8 mouse cellular contexts compared by ENCODE assay signal in the genomic region with DNA sequence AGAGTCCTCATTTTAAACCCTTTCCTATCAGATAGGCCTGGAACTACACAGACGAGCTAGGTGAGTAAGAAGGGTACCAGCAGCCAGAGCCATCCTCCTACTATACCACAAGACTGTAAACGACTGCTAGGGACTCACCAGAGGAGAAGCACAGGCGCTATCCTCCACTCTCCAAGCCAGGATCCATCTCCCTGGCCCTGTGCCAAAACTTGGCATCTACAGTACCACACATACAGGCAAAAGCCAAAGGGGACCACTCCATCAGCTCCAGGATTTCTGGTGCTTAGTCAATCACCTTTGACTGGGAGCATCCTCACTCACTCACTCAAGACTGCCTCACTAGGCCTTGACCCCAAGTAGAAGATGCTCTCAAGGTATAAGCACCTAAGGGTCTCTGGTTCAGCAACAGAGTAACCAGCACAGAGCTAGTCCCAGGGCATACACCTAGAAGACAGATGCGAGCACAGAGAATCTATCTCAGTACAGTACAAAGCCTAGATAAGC. TPM values are rescaled to one million over a fixed set of nuclear protein-coding genes. Genes with fewer than 3 reads are reported as not detected.
DNase-seq lines count a peak whose midpoint lies in the region; ATAC-seq and TF ChIP-seq lines count a peak whose summit lies in the region.

No protein-coding gene starts in this region.

- no peak for TF ChIP-seq CTCF in stomach, postnatal 0 days (IDR thresholded peaks at IDR 0.05; ENCODE audit: low read depth)

- H3K9me3 ChIP-seq in forebrain, embryonic 10.5 days, result no peaks in the 10 kb centered on the region
- no peaks in the 10 kb centered on the region for H3K9me3 ChIP-seq in forebrain, embryonic 11.5 days (ENCODE audit: control insufficient read depth, low read length)
- H3K9me3 ChIP-seq in stomach, embryonic 14.5 days (ENCODE audit: control insufficient read depth, low read depth, low read length), result no peaks in the 10 kb centered on the region
- no peaks in the 10 kb centered on the region for H3K9me3 ChIP-seq in stomach, postnatal 0 days (ENCODE audit: control insufficient read depth, low read length)
- no peaks in the 10 kb centered on the region for H3K9me3 ChIP-seq in limb, embryonic 13.5 days

- no peak overlapping the region for H3K4me2 ChIP-seq in forebrain, embryonic 11.5 days (ENCODE audit: low read depth, low read length, severe bottlenecking)
- H3K4me2 ChIP-seq in stomach, embryonic 14.5 days (replicated peaks; ENCODE audit: low read depth, low read length), result peak overlapping the region; percentile 99
- no peak overlapping the region; the same call in 1 of the 2 replicates for H3K4me2 ChIP-seq in stomach, postnatal 0 days (replicated peaks; ENCODE audit: low read depth)
- H3K4me2 ChIP-seq in limb, embryonic 13.5 days (replicated peaks), result peak overlapping the region; percentile 100

- H3K27ac ChIP-seq in forebrain, embryonic 10.5 days, result no peak overlapping the region; the same call in 1 of the 2 replicates
- H3K27ac ChIP-seq in forebrain, embryonic 11.5 days (ENCODE audit: low read depth, low read length), result no peak overlapping the region
- H3K27ac ChIP-seq in stomach, embryonic 14.5 days (ENCODE audit: low read length), result no peak overlapping the region
- no peak overlapping the region for H3K27ac ChIP-seq in stomach, postnatal 0 days (replicated peaks)
- no peak overlapping the region for H3K27ac ChIP-seq in limb, embryonic 13.5 days

- H3K27me3 ChIP-seq in forebrain, embryonic 10.5 days (ENCODE audit: poor library complexity, severe bottlenecking), result no peaks in the 10 kb centered on the region
- H3K27me3 ChIP-seq in forebrain, embryonic 11.5 days (ENCODE audit: control insufficient read depth, insufficient read depth, low read length), result no peaks in the 10 kb centered on the region
- no peaks in the 10 kb centered on the region for H3K27me3 ChIP-seq in stomach, embryonic 14.5 days (ENCODE audit: control insufficient read depth, insufficient read depth, low read length)
- no peaks in the 10 kb centered on the region for H3K27me3 ChIP-seq in stomach, postnatal 0 days (ENCODE audit: control insufficient read depth, insufficient read depth, low read length)
- no peaks in the 10 kb centered on the region for H3K27me3 ChIP-seq in limb, embryonic 13.5 days

- peaks cover 80% of the 10 kb centered on the region for H3K4me1 ChIP-seq in forebrain, embryonic 10.5 days
- H3K4me1 ChIP-seq in forebrain, embryonic 11.5 days (replicated peaks; ENCODE audit: control insufficient read depth, insufficient read depth, low read length), result peaks cover 13% of the 10 kb centered on the region
- H3K4me1 ChIP-seq in stomach, embryonic 14.5 days (ENCODE audit: control insufficient read depth, insufficient read depth, low read length), result peaks cover 31% of the 10 kb centered on the region
- H3K4me1 ChIP-seq in stomach, postnatal 0 days (replicated peaks; ENCODE audit: control insufficient read depth, insufficient read depth), result peaks cover 4% of the 10 kb centered on the region; the same call in 1 of the 2 replicates
- H3K4me1 ChIP-seq in limb, embryonic 13.5 days, result peaks cover 54% of the 10 kb centered on the region

- DNase-seq in forebrain, embryonic 10.5 days (ENCODE audit: extremely low spot score, low spot score), result no peak
- DNase-seq in forebrain, embryonic 11.5 days (ENCODE audit: low spot score), result no peak
- no peak for DNase-seq in stomach, postnatal 0 days (ENCODE audit: low spot score)
- no peak for DNase-seq in urinary bladder, postnatal 36 days (ENCODE audit: low spot score in 2 of 2)
- DNase-seq in thymus, adult 18-20 months, result no peak
- DNase-seq in embryo, embryonic 10.5 days (ENCODE audit: low spot score), result no peak

- no peak overlapping the region for H3K9ac ChIP-seq in forebrain, embryonic 11.5 days (ENCODE audit: low read length)
- H3K9ac ChIP-seq in stomach, embryonic 14.5 days (replicated peaks; ENCODE audit: low read depth, low read length), result peak overlapping the region; percentile 84; the same call in 1 of the 2 replicates
- no peak overlapping the region; the same call in 1 of the 2 replicates for H3K9ac ChIP-seq in stomach, postnatal 0 days (ENCODE audit: low read length)
- no peak overlapping the region for H3K9ac ChIP-seq in limb, embryonic 13.5 days

- WGBS in forebrain, embryonic 10.5 days, result 89% methylated on average over 4 of the region's 4 CpGs
- 80% methylated on average over 4 of the region's 4 CpGs for WGBS in forebrain, embryonic 11.5 days
- 68% methylated on average over 4 of the region's 4 CpGs for WGBS in stomach, embryonic 14.5 days
- 61% methylated on average over 4 of the region's 4 CpGs for WGBS in stomach, postnatal 0 days
- 79% methylated on average over 4 of the region's 4 CpGs for WGBS in limb, embryonic 13.5 days

- ATAC-seq in forebrain, embryonic 11.5 days (replicated peaks; ENCODE audit: low FRiP score), result no peak
- ATAC-seq in stomach, embryonic 14.5 days (ENCODE audit: insufficient number of reproducible peaks, insufficient read depth, low FRiP score, low read depth), result no peak
- no peak for ATAC-seq in stomach, postnatal 0 days (ENCODE audit: low FRiP score, low TSS enrichment)
- no peak for ATAC-seq in limb, embryonic 13.5 days (ENCODE audit: low FRiP score, low read depth)

- H3K4me3 ChIP-seq in forebrain, embryonic 10.5 days, result peak overlapping the region; percentile 85
- H3K4me3 ChIP-seq in forebrain, embryonic 11.5 days (ENCODE audit: low read depth, low read length), result no peak overlapping the region
- H3K4me3 ChIP-seq in stomach, embryonic 14.5 days (ENCODE audit: low read depth, low read length), result peak overlapping the region; percentile 70
- H3K4me3 ChIP-seq in stomach, postnatal 0 days (ENCODE audit: low read depth, low read length), result no peak overlapping the region
- peak overlapping the region; percentile 68 for H3K4me3 ChIP-seq in limb, embryonic 13.5 days

- peaks cover 22% of the 10 kb centered on the region for H3K36me3 ChIP-seq in forebrain, embryonic 10.5 days (replicated peaks)
- H3K36me3 ChIP-seq in forebrain, embryonic 11.5 days (ENCODE audit: control insufficient read depth, insufficient read depth, low read length), result peaks cover 2% of the 10 kb centered on the region; the same call in 1 of the 2 replicates
- H3K36me3 ChIP-seq in stomach, embryonic 14.5 days (ENCODE audit: control insufficient read depth, insufficient read depth, low read length), result peaks cover 12% of the 10 kb centered on the region; the same call in 1 of the 2 replicates
- 0 out of 2 replicates have a peak, but pooled peaks cover under 1% of the 10 kb centered on the region for H3K36me3 ChIP-seq in stomach, postnatal 0 days (ENCODE audit: control insufficient read depth, insufficient read depth, low read length)
- peaks cover 22% of the 10 kb centered on the region for H3K36me3 ChIP-seq in limb, embryonic 13.5 days

- TF ChIP-seq EP300 in stomach, postnatal 0 days (optimal IDR thresholded peaks at IDR 0.05), result no peak

RNA-seq across cellular contexts. Expression of gene Ampd2, which starts 2.5 kb away (rescaled TPM):
- 69.3 and 71.4 TPM in 2 replicates for polyA plus RNA-seq in forebrain, embryonic 10.5 days (2016; fragmentation: Nextera tagmentation; extraction: Ambion mirVana)
- polyA plus RNA-seq in forebrain, embryonic 11.5 days (2014; fragmentation: Nextera tagmentation; extraction: Ambion mirVana), result 45.1 and 45.7 TPM in 2 replicates
- 33.6 and 36.0 TPM in 2 replicates for polyA plus RNA-seq in stomach, embryonic 14.5 days (2014; fragmentation: Nextera tagmentation; extraction: Ambion mirVana)
- polyA plus RNA-seq in stomach, postnatal 0 days (2015; fragmentation: Nextera tagmentation; extraction: Ambion mirVana), result 20.2 and 20.7 TPM in 2 replicates
- polyA plus RNA-seq in limb, embryonic 13.5 days (2015; fragmentation: Nextera tagmentation; extraction: Ambion mirVana), result 48.5 and 49.2 TPM in 2 replicates

RNA-seq across cellular contexts. Expression of gene Gnat2, which starts 8.6 kb away (rescaled TPM):
- polyA plus RNA-seq in forebrain, embryonic 10.5 days (2016; fragmentation: Nextera tagmentation; extraction: Ambion mirVana), result 0.96 and 1.4 TPM in 2 replicates
- 0.33 and 0.99 TPM in 2 replicates for polyA plus RNA-seq in forebrain, embryonic 11.5 days (2014; fragmentation: Nextera tagmentation; extraction: Ambion mirVana)
- polyA plus RNA-seq in stomach, embryonic 14.5 days (2014; fragmentation: Nextera tagmentation; extraction: Ambion mirVana), result 0.51 and 1.2 TPM in 2 replicates
- 0.59 and 0.71 TPM in 2 replicates for polyA plus RNA-seq in stomach, postnatal 0 days (2015; fragmentation: Nextera tagmentation; extraction: Ambion mirVana)
- polyA plus RNA-seq in limb, embryonic 13.5 days (2015; fragmentation: Nextera tagmentation; extraction: Ambion mirVana), result 0.72 and 0.78 TPM in 2 replicates

RNA-seq across cellular contexts. Expression of gene Gstm4, which starts 39.3 kb away (rescaled TPM):
- polyA plus RNA-seq in forebrain, embryonic 10.5 days (2016; fragmentation: Nextera tagmentation; extraction: Ambion mirVana), result 14.2 and 15.0 TPM in 2 replicates
- polyA plus RNA-seq in forebrain, embryonic 11.5 days (2014; fragmentation: Nextera tagmentation; extraction: Ambion mirVana), result 11.8 and 14.3 TPM in 2 replicates
- polyA plus RNA-seq in stomach, embryonic 14.5 days (2014; fragmentation: Nextera tagmentation; extraction: Ambion mirVana), result 18.1 and 21.2 TPM in 2 replicates
- polyA plus RNA-seq in stomach, postnatal 0 days (2015; fragmentation: Nextera tagmentation; extraction: Ambion mirVana), result 19.4 and 19.6 TPM in 2 replicates
- 14.6 and 15.4 TPM in 2 replicates for polyA plus RNA-seq in limb, embryonic 13.5 days (2015; fragmentation: Nextera tagmentation; extraction: Ambion mirVana)

Comparison
In these comparisons a context has a peak if more than half of its experiments do, and no peak if none do; other contexts are left out.
1. H3K4me3 ChIP-seq: peak in forebrain, embryonic 10.5 days (single experiment), stomach, embryonic 14.5 days (single experiment) and limb, embryonic 13.5 days (single experiment); none in forebrain, embryonic 11.5 days (single experiment) and stomach, postnatal 0 days (single experiment).
2. H3K4me2 ChIP-seq: peak in stomach, embryonic 14.5 days (single experiment) and limb, embryonic 13.5 days (single experiment); none in forebrain, embryonic 11.5 days (single experiment) and stomach, postnatal 0 days (single experiment).